Mouse (Mus musculus) liver, adult 2 months (tissue): ENCODE measurements at regions not wholly inside any gene's neighbourhood (a gene's known extent, or its start where the extent isn't known, plus 50 kb on each side); places are given as distances from the start of the nearest gene placed in this dataset.

Source experiments
- DNase-seq: peaks from one replicate; pipeline ENCODE4 v3.0.0-alpha.2; 2011; ENCODE audit warnings: low read depth, low spot score; ENCODE audit errors: extremely low read depth
- H3K27ac ChIP-seq: fragments of 200-500 bp; replicated peaks from 2 replicates; pipeline ENCODE4 v1.5.1; 2012; ENCODE audit warnings: low read depth, mild to moderate bottlenecking, control low read depth, inconsistent platforms, low read length; ENCODE audit not compliant: insufficient read depth
- H3K27me3 ChIP-seq: fragments of 200-500 bp; 2 replicates; pipeline ENCODE4 v1.6.1; 2012; ENCODE audit warnings: mild to moderate bottlenecking, moderate library complexity, low read length, inconsistent platforms; ENCODE audit not compliant: control insufficient read depth, insufficient read depth
- H3K36me3 ChIP-seq: fragments of 200-500 bp; 2 replicates; pipeline ENCODE4 v1.6.1; 2012; ENCODE audit warnings: low read length, inconsistent platforms; ENCODE audit not compliant: control insufficient read depth, insufficient read depth
- H3K4me1 ChIP-seq: fragments of 200-500 bp; 2 replicates; pipeline ENCODE4 v1.6.1; 2011; ENCODE audit warnings: low read length; ENCODE audit not compliant: control insufficient read depth, insufficient read depth
- H3K4me3 ChIP-seq: fragments of 200-500 bp; 2 replicates; pipeline ENCODE4 v1.5.1; 2011; ENCODE audit warnings: low read depth, mild to moderate bottlenecking, control low read depth, low read length, moderate library complexity; ENCODE audit not compliant: insufficient read depth
- H3K79me2 ChIP-seq: fragments of 200-500 bp; 2 replicates; pipeline ENCODE4 v1.6.1; 2012; ENCODE audit warnings: inconsistent platforms, mild to moderate bottlenecking, low read length, moderate library complexity; ENCODE audit not compliant: control insufficient read depth, insufficient read depth
- H3K9ac ChIP-seq: fragments of 200-500 bp; 2 replicates; pipeline ENCODE4 v1.6.1; 2012; ENCODE audit warnings: low read depth, mild to moderate bottlenecking, control low read depth, inconsistent platforms, low read length
- CTCF ChIP-seq: fragments of 200-500 bp; IDR thresholded peaks from 2 replicates; pipeline ENCODE4 v1.5.1; 2011; ENCODE audit warnings: low read depth, low read length, control low read depth
- POLR2A ChIP-seq: fragments of 200-500 bp; IDR thresholded peaks from 2 replicates; pipeline ENCODE4 v1.6.1; 2011; ENCODE audit warnings: low read length, control low read depth; ENCODE audit not compliant: insufficient read depth; ENCODE audit errors: extremely low read depth
- WGBS: fragments of 180-500 bp; shearing (Covaris S2); methylation state at CpG from one replicate; pipeline ENCODE4 v1.1.7; 2018; 5-methylcytosine and 5-hydroxymethylcytosine counted together

DNA sequence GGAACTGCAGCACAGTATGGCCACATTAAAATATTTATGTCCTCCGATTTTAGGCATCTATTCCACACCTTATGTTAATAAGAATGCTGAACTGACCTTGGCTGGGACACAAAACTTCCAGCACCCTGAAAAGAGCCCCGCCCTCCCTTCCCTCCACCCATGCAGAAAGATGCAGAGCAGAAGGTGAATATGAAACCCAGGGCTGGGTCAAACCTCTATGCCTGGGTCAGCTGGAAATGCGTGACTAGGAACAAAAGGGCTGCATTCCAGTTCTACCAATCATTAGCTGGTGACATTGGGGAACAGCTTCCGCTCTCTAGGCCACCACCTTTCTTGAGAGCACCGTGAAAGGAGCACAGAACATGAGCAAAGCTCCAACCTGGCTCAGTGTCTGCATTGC, 114.9 kb upstream of the Slc24a5 start:
- H3K9ac ChIP-seq, result no peak overlapping the region
- no peaks in the 10 kb centered on the region for H3K36me3 ChIP-seq
- TF ChIP-seq CTCF (no peak), POLR2A (no peak)
- 77% methylated on average over 5 of the region's 5 CpGs for WGBS
- H3K4me3 ChIP-seq, result no peak overlapping the region
- H3K27me3 ChIP-seq, result no peaks in the 10 kb centered on the region
- no peak for DNase-seq
- H3K27ac ChIP-seq, result no peak overlapping the region
- no peaks in the 10 kb centered on the region for H3K79me2 ChIP-seq
- H3K4me1 ChIP-seq, result no peaks in the 10 kb centered on the region

DNA sequence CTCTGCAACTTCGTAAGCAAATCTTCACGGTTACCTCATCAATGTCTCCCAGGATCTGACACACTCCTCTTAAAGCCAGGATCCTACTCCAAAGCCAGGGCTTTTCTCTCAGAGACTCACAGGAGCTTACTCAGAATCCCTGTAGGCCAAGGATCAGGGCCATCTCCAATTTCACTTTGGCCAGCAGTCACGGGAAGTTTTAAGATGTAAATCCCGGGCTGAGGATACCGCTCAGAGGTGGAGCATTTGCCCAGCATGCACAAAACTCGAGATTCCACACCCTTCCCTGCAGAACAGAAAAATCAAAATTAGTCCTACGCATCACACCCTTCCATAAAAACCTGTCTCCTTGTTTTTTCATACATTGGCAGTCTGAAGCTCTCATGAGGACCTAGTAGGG, 112.1 kb upstream of the Slc24a5 start:
- WGBS, result 60% methylated on average over 7 of the region's 7 CpGs
- H3K9ac ChIP-seq, result no peak overlapping the region
- DNase-seq, result no peak
- no peak overlapping the region for H3K4me3 ChIP-seq
- H3K4me1 ChIP-seq, result no peaks in the 10 kb centered on the region
- H3K27me3 ChIP-seq, result no peaks in the 10 kb centered on the region
- H3K36me3 ChIP-seq, result no peaks in the 10 kb centered on the region
- TF ChIP-seq POLR2A (no peak), CTCF (no peak)
- H3K27ac ChIP-seq, result no peak overlapping the region
- no peaks in the 10 kb centered on the region for H3K79me2 ChIP-seq

DNA sequence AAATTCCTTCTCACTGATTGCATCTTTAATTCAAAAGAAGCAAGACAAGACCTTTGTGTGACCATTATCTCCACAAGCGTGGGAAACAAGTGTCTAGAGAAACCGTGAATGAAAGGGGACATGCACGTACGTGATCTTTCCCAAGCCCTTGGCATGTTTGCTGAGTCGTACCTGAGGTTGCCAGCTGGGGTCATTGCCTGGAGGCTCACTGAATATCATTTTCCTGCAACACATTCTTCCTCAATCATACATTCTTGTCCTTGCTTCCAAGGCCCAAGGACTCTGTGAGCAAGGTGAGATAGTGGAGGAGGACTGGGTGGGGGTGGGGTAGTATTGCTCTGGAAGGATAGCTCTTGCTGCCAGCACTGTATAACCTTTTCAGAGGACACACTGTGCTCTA, 108.5 kb upstream of the Slc24a5 start:
- Histone ChIP-seq H3K79me2 (no peaks in the 10 kb centered on the region), H3K4me3 (no peak overlapping the region), H3K36me3 (no peaks in the 10 kb centered on the region), H3K4me1 (no peaks in the 10 kb centered on the region), H3K27ac (no peak overlapping the region), H3K9ac (no peak overlapping the region), H3K27me3 (no peaks in the 10 kb centered on the region)
- 83% methylated on average over 5 of the region's 5 CpGs for WGBS
- no peak for DNase-seq
- no peak for TF ChIP-seq CTCF
- TF ChIP-seq POLR2A, result no peak

DNA sequence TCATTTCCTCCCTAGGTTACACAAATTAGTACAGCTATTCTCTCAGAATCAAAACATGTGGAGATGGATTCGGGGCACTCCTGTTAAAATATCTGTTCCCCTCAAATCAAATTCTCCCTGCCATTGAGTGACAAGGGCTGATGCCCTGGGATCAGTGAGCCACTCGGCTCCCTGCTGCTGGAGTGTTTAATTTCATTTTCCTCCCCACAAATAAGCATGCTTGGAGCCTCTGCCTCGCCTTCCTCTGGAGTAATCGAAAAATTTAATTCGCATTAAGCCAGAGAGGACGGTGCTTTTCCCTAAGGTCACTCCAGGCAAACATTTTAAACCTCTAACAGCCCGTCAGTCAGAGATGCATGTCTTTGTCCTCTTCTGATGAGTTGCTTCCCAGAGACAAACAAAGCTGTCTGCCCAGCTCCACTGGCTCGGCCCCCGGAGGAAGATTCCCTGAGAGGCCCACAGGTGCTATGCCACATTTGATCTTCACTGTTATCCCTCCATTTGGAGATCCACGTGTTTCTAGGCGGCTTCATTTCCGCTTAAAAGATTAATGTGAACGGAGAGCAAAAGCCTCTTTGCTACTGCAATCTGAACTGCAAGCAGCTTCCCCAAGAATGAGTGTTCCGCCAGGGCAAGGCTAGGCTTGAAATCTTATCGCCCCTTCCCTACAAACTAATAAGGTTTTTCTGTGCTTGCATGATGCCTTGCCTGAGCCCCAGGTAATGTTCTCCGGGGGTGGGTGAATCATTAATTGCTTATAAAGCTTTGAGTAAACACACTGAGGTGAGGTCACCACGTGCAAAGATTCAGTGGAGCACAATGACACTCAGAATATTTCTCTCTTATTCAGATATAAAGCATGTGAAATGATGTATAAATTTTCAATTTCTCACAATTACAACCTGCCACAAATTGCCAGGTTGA, 95.8 kb upstream of the Slc24a5 start:
- Histone ChIP-seq H3K4me1 (no peaks in the 10 kb centered on the region), H3K36me3 (no peaks in the 10 kb centered on the region), H3K27ac (no peak overlapping the region), H3K79me2 (no peaks in the 10 kb centered on the region), H3K4me3 (no peak overlapping the region), H3K9ac (no peak overlapping the region), H3K27me3 (no peaks in the 10 kb centered on the region)
- TF ChIP-seq CTCF, result no peak
- no peak for TF ChIP-seq POLR2A
- WGBS, result 38% methylated on average over 17 of the region's 17 CpGs
- DNase-seq, result no peak

DNA sequence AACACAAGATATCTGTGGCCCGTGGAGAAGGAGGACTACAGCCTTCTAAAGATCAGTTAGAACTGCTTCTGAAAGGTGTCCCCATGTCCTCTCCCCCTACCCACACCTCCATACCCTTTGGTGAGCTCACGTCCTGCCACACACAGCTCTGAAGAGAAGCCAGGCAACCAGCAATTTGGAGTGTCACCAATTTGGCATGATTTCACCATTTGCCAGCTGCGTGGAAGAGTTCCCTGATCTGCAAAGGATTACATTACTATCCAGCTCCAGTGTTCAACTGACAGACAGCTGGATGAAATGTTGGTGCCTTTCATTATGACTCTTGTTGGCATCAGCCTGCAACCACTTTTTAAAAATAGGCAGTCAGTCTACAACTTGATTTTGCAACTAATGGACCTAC, 92.8 kb upstream of the Slc24a5 start:
- no peaks in the 10 kb centered on the region for H3K4me1 ChIP-seq
- no peak for TF ChIP-seq POLR2A
- TF ChIP-seq CTCF, result no peak

DNA sequence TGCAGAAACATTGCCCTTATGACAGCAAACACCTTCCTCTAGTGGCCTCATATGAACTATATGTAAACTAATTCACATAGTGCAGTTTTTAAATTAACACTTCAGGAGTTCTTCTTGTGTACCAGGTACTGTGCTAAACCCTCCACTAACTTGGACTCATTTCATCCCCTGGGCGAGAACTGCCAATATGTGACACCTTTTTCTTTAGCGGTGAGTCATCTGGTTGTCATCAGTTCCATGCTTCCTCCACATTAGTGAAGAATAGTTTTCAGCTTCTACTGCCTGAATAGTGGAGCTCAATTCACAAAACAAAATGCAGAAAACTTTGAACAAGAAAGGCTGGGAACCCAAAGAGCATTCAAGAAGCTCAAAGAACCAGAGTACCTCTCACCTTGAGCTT, 76.9 kb upstream of the Slc24a5 start:
- no peaks in the 10 kb centered on the region for H3K27me3 ChIP-seq
- TF ChIP-seq CTCF (no peak), POLR2A (no peak)
- no peak overlapping the region for H3K9ac ChIP-seq
- WGBS, result 96% methylated on average over 2 of the region's 2 CpGs
- no peaks in the 10 kb centered on the region for H3K79me2 ChIP-seq
- no peak overlapping the region for H3K4me3 ChIP-seq
- no peaks in the 10 kb centered on the region for H3K36me3 ChIP-seq
- no peak for DNase-seq
- H3K4me1 ChIP-seq, result no peaks in the 10 kb centered on the region
- no peak overlapping the region for H3K27ac ChIP-seq

More for the DNA sequence above, 92.8 kb upstream of the Slc24a5 start:
- no peaks in the 10 kb centered on the region for H3K36me3 ChIP-seq
- no peak overlapping the region for H3K27ac ChIP-seq
- H3K27me3 ChIP-seq, result no peaks in the 10 kb centered on the region
- no peak overlapping the region for H3K9ac ChIP-seq
- no peak overlapping the region for H3K4me3 ChIP-seq
- 65% methylated on average over 3 of the region's 3 CpGs for WGBS
- no peak for DNase-seq
- H3K79me2 ChIP-seq, result no peaks in the 10 kb centered on the region
